Mouse (Mus musculus) cerebellum, postnatal 25 days (tissue): ENCODE results near the gene Ctsa.
"Not testable (repeated sequence)": the region's sequence is repeated elsewhere in the genome, so short reads cannot be mapped to it uniquely, and the experiment has no call there.

Experiments
- DNase-seq, 2 experiments: peaks; one replicate each; pipeline ENCODE4 v3.0.0; 2021; ENCODE audit warnings: mixed read lengths in 2 of 2

Gene Ctsa

GRCm38 (mm10) chr2:164805332-164805718, 27.3 kb upstream of the Ctsa start:
- DNase-seq, result no peak

- no peak for DNase-seq
Measured at GRCm38 (mm10) chr2:164806614-164807013, 26.1 kb upstream of the Ctsa start.

- no peak for DNase-seq
Measured at GRCm38 (mm10) chr2:164813557-164813956, 19.1 kb upstream of the Ctsa start.

- DNase-seq, result no peak
Measured at GRCm38 (mm10) chr2:164815348-164815747, 17.3 kb upstream of the Ctsa start.

GRCm38 (mm10) chr2:164815821-164816220, 16.9 kb upstream of the Ctsa start:
- no peak for DNase-seq

- DNase-seq, result no peak
Measured at GRCm38 (mm10) chr2:164817206-164817605, 15.5 kb upstream of the Ctsa start.

GRCm38 (mm10) chr2:164817703-164818102, 15.0 kb upstream of the Ctsa start:
- no peak for DNase-seq

GRCm38 (mm10) chr2:164821060-164821459, 11.6 kb upstream of the Ctsa start:
- peak; percentile 52 to 57 for DNase-seq

GRCm38 (mm10) chr2:164822636-164823165, 10.0 kb upstream of the Ctsa start, which contains the start of gene Zswim1:
TSS of gene Zswim1 (plus strand) at chr2:164822686.
- DNase-seq, result peak; percentile 100

GRCm38 (mm10) chr2:164823181-164823585, 9.5 kb upstream of the Ctsa start:
- DNase-seq, result no peak

- DNase-seq, result no peak
Measured at GRCm38 (mm10) chr2:164823969-164824368, 8.7 kb upstream of the Ctsa start.

GRCm38 (mm10) chr2:164825521-164825920, 7.2 kb upstream of the Ctsa start:
- DNase-seq, result no peak

- peak in 1 of 2 experiments; percentile 18 for DNase-seq
Measured at GRCm38 (mm10) chr2:164827146-164827850, 5.4 kb upstream of the Ctsa start.

GRCm38 (mm10) chr2:164828437-164828836, 4.2 kb upstream of the Ctsa start, which contains the start of gene Spata25:
TSS of gene Spata25 (minus strand) at chr2:164828537.
- no peak for DNase-seq

GRCm38 (mm10) chr2:164829090-164829489, 3.6 kb upstream of the Ctsa start:
- no peak for DNase-seq

- DNase-seq, result no peak
Measured at GRCm38 (mm10) chr2:164831029-164831428, 1.6 kb upstream of the Ctsa start.

- DNase-seq, result peak in 1 of 2 experiments; percentile 63
Measured at GRCm38 (mm10) chr2:164832032-164832747, 483 bp upstream of the Ctsa start.

GRCm38 (mm10) chr2:164833314-164833959, 764 bp downstream of the Ctsa start, which contains the start of gene Neurl2:
TSS of gene Neurl2 (minus strand) at chr2:164833456.
- DNase-seq, result peak; percentile 93 to 94

GRCm38 (mm10) chr2:164834531-164834930, 1.9 kb downstream of the Ctsa start:
- peak in 1 of 2 experiments; percentile 38 for DNase-seq

- DNase-seq, result no peak
Measured at GRCm38 (mm10) chr2:164835164-164835563, 2.5 kb downstream of the Ctsa start.

- no peak for DNase-seq
Measured at GRCm38 (mm10) chr2:164845782-164846181, 13.1 kb downstream of the Ctsa start.

- no peak for DNase-seq
Measured at GRCm38 (mm10) chr2:164850061-164850460, 17.4 kb downstream of the Ctsa start.

GRCm38 (mm10) chr2:164855572-164855971, 22.9 kb downstream of the Ctsa start:
- DNase-seq, result not testable (repeated sequence)
